Mouse (Mus musculus) bone marrow macrophage, adult 2 months (primary cell): Measurements from ENCODE around the gene Ackr1.
"Not testable (repeated sequence)": the region's sequence is repeated elsewhere in the genome, so short reads cannot be mapped to it uniquely, and the experiment has no call there.

Experiments used
- CTCF ChIP-seq: IDR thresholded peaks from 2 replicates; pipeline ENCODE4 v1.5.1; 2012; ENCODE audit warnings: low read depth, mild to moderate bottlenecking, low read length, moderate library complexity
- POLR2A ChIP-seq: IDR thresholded peaks from 2 replicates; pipeline ENCODE4 v1.6.1; 2012; ENCODE audit warnings: mild to moderate bottlenecking, low read depth, low read length, borderline replicate concordance

DNA sequence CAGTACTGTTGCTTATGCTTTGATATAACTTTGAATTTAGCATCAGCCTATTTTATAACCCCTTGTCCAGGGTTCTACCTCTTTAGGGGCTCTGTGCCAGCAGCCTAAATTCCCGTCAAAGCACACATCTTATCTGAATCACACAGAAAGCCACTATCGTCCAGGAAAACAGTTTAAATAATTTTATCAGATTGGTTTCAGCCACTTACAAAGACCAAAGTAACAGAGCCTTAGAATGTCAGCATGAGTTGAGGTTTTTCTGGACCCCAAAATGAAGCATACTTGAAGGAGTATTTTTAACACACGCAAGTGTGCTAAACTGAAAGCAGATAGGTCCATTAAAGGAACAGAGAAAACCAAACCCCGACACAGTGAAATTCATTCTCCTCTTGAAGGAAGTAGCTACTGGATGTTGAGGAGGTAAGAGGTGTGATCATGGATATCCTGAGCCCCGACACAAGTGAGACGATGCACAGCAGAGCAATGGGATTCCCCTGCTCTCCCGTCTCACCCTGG, 20.0 kb downstream of the Ackr1 start:
- not testable (repeated sequence) for TF ChIP-seq CTCF, POLR2A
